7 mouse cellular contexts compared by ENCODE assay signal in the genomic region with DNA sequence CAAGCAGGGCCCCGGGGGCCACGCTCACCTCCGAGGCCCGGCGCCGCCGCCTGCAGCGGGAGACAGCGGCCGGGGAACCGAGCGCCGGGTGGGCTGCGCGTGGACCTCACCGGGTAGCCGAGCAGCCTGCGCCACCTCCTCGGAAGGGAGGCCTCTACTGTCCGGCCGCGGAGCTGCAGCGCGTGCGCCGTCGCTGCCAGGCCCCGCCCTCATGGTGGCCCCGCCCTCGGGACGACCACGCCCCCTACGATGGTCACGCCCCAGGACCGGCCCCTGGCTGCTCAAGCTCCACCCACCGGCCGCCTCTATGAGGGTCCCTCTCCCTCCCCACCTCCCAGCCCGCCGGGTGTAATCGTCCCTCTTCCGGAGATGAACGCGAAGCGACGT. TPM values are rescaled to one million over a fixed set of nuclear protein-coding genes. Genes with fewer than 3 reads are reported as not detected.
DNase-seq lines count a peak whose midpoint lies in the region; ATAC-seq and TF ChIP-seq lines count a peak whose summit lies in the region.

No protein-coding gene starts in this region.

- peak; percentile 91 for ATAC-seq in embryonic facial prominence, embryonic 15.5 days (ENCODE audit: insufficient number of reproducible peaks, low FRiP score, low TSS enrichment, low read depth)
- ATAC-seq in limb, embryonic 12.5 days (ENCODE audit: insufficient number of reproducible peaks, insufficient read depth, low FRiP score, low TSS enrichment, low read depth): peak; percentile 88
- peak; percentile 92 for ATAC-seq in midbrain, embryonic 14.5 days (ENCODE audit: low FRiP score, low TSS enrichment)

- WGBS in embryonic facial prominence, embryonic 15.5 days: 2% methylated on average over 34 of the region's 45 CpGs
- WGBS in limb, embryonic 12.5 days: under 1% methylated on average over 45 of the region's 45 CpGs
- WGBS in midbrain, embryonic 14.5 days: under 1% methylated on average over 45 of the region's 45 CpGs

- peak overlapping the region; percentile 60 for H3K4me3 ChIP-seq in bone marrow macrophage, adult 2 months (ENCODE audit: insufficient read depth, low read length)
- H3K4me3 ChIP-seq in embryonic facial prominence, embryonic 15.5 days (replicated peaks): peak overlapping the region; percentile 63
- peak overlapping the region; percentile 60 for H3K4me3 ChIP-seq in limb, embryonic 12.5 days (replicated peaks)
- peak overlapping the region; percentile 66 for H3K4me3 ChIP-seq in midbrain, embryonic 14.5 days (replicated peaks; ENCODE audit: low read depth, low read length)

- no peak for TF ChIP-seq POLR2A in bone marrow macrophage, adult 2 months (IDR thresholded peaks at IDR 0.05; ENCODE audit: borderline replicate concordance, low read depth, low read length)

- peak overlapping the region; percentile 100 for H3K4me2 ChIP-seq in embryonic facial prominence, embryonic 15.5 days (replicated peaks)
- peak overlapping the region; percentile 99 for H3K4me2 ChIP-seq in limb, embryonic 12.5 days
- H3K4me2 ChIP-seq in midbrain, embryonic 14.5 days (ENCODE audit: low read length): peak overlapping the region; percentile 95

- H3K36me3 ChIP-seq in embryonic facial prominence, embryonic 15.5 days: no peaks in the 10 kb centered on the region
- H3K36me3 ChIP-seq in limb, embryonic 12.5 days: no peaks in the 10 kb centered on the region
- no peaks in the 10 kb centered on the region for H3K36me3 ChIP-seq in midbrain, embryonic 14.5 days (ENCODE audit: control insufficient read depth, insufficient read depth, low read length)

- peak overlapping the region; percentile 51 for H3K9ac ChIP-seq in embryonic facial prominence, embryonic 15.5 days
- H3K9ac ChIP-seq in limb, embryonic 12.5 days (replicated peaks): peak overlapping the region; percentile 66
- H3K9ac ChIP-seq in midbrain, embryonic 14.5 days (replicated peaks; ENCODE audit: low read length): peak overlapping the region; percentile 76

- H3K27ac ChIP-seq in bone marrow macrophage, adult 2 months (ENCODE audit: insufficient read depth, low read depth, low read length): no peak overlapping the region
- H3K27ac ChIP-seq in embryonic facial prominence, embryonic 15.5 days (replicated peaks): no peak overlapping the region
- H3K27ac ChIP-seq in limb, embryonic 12.5 days: no peak overlapping the region
- peak overlapping the region; percentile 67 for H3K27ac ChIP-seq in midbrain, embryonic 14.5 days (replicated peaks; ENCODE audit: low read depth, low read length)

- H3K9me3 ChIP-seq in embryonic facial prominence, embryonic 15.5 days (replicated peaks): no peaks in the 10 kb centered on the region
- no peaks in the 10 kb centered on the region for H3K9me3 ChIP-seq in limb, embryonic 12.5 days
- H3K9me3 ChIP-seq in midbrain, embryonic 14.5 days (ENCODE audit: control insufficient read depth, low read length): no peaks in the 10 kb centered on the region

- H3K4me1 ChIP-seq in bone marrow macrophage, adult 2 months (ENCODE audit: control insufficient read depth, insufficient read depth, low read length): peaks cover 3% of the 10 kb centered on the region
- peaks cover 9% of the 10 kb centered on the region for H3K4me1 ChIP-seq in embryonic facial prominence, embryonic 15.5 days
- H3K4me1 ChIP-seq in limb, embryonic 12.5 days (replicated peaks): peaks cover 11% of the 10 kb centered on the region
- no peaks in the 10 kb centered on the region for H3K4me1 ChIP-seq in midbrain, embryonic 14.5 days (ENCODE audit: control insufficient read depth, insufficient read depth, low read length)

- peak; percentile 81 for DNase-seq in heart, adult 8-10 months (ENCODE audit: low spot score)
- peak; percentile 30 to 67 for DNase-seq in kidney, adult 8-10 months
- peak; percentile 90 for DNase-seq in midbrain, embryonic 14.5 days
- DNase-seq in spleen, adult 12 weeks (ENCODE audit: low spot score): peak; percentile 52

- TF ChIP-seq CTCF in bone marrow macrophage, adult 2 months (IDR thresholded peaks at IDR 0.05; ENCODE audit: low read depth, low read length): no peak

- H3K27me3 ChIP-seq in embryonic facial prominence, embryonic 15.5 days: peaks cover 23% of the 10 kb centered on the region
- peaks cover 63% of the 10 kb centered on the region for H3K27me3 ChIP-seq in limb, embryonic 12.5 days
- H3K27me3 ChIP-seq in midbrain, embryonic 14.5 days (ENCODE audit: control insufficient read depth, insufficient read depth, low read length): peaks cover 17% of the 10 kb centered on the region; the same call in 1 of the 2 replicates

RNA-seq across cellular contexts. Expression of a gene that starts 34.3 kb away (rescaled TPM):
- polyA plus RNA-seq in bone marrow macrophage, adult 2 months (2012; ENCODE audit: insufficient read depth, insufficient read length, missing spikeins): not detected in 2 replicates
- not detected in 2 replicates for polyA plus RNA-seq in embryonic facial prominence, embryonic 15.5 days (2015; fragmentation: Nextera tagmentation; extraction: Ambion mirVana)
- total RNA-seq in heart, adult 8-10 months (2022): not detected
- not detected in 2 replicates for polyA plus RNA-seq in limb, embryonic 12.5 days (2016; fragmentation: Nextera tagmentation; extraction: Ambion mirVana)
- polyA plus RNA-seq in midbrain, embryonic 14.5 days (2014; fragmentation: Nextera tagmentation; extraction: Ambion mirVana): not detected in 2 replicates
